Mouse (Mus musculus): Measurements from ENCODE around the gene Acpp.
"Not testable (repeated sequence)": the region's sequence is repeated elsewhere in the genome, so short reads cannot be mapped to it uniquely, and the experiment has no call there.

Acpp gene

DNA sequence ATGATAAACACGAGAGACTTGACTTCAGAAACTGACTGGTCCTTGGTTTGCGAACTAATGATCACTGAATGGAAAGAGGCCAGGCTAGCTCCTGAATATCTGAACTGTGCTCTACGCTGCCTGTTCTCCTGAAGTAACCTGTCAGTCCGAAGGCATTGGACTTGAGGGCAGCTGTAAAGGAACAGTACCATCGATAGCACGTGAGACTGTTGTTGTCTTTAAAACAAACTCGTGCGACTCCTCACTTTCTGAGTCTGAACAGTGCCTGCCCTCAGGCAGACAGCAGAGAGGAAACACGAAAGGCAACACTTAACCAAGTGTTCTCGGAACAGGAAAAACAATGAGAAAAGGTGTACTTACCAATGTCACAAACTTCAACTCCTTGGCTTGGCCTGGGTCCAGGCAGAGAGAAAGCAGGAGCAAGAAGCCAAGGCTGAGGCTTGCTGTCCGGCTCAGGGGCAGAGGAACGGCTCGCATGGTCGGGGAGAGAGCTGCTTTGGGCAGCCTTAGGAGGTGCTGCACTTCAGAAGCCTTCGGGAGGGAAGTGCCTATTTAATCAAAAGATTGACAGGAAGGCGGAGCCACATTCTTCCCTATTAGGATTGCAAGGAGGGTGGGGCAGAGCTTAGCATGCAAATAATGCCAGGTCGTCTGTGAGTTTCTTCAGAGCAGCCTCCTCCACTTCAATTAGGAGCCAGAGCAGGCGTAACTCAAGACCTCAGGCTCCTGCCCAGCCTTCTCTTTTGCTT, at the start of gene Acpp:
Acpp (minus strand) TSS at position 566 of the 749 bp plus-strand sequence.
- DNase-seq, result peak; percentile 35

DNA sequence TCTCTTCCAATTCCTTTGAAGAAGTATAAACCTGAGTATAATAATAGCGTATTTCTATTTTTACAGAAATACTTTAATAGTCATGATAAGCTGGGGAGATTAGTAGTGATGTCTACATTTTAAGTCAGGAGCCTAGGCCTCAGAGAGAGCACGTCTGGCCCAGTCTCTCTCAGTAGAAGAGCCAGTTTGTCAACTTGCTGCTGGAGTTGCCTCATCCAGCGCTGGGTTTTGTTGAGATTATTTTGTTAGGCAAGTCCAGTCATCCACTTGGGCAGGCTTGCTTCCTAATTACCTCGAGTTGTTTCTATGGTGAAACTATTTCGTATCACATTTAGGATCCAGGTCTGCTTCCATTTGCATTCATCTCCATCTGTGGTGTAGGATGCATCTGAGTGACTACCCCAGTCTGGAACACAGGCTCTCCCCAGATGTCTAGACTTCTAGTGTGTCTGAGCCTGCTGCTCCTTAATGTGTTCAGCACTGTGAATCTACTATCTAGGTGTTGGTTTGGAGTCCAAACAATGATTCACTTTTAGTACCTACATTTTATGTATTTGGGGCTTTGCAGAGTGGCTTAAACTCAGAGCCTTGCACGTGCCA, 45.1 kb upstream of the Acpp start:
- no peak for DNase-seq

DNA sequence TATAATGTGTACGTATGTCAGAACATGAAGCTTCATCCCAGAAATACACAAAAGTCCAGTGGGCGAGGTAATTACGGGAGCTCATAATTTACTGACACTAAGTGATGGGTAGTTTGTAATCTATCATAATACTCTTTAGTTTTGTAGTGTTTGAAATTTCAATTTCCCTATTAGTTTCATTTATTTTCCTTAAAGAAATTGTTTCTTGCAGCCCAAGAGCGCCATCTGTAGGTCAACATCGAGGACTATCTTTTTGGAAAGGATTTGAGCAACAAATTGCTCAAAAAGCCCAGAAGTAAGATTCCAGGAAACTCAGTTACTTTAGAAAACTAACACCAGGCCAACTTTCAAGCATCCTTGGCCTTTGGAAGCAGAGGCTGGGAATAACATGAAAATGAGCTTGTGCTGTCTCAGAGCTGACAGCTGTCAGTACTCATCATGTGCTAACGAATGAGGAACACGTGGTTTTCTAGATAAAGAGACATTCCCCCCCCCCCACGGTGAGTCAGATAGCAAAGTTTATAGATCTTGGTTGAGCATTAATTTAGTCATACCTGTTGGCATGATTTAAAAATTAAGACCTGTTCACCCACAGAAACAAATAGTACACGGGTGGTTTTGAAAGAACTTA, 42.1 kb upstream of the Acpp start:
- DNase-seq, result peak; percentile 45

DNA sequence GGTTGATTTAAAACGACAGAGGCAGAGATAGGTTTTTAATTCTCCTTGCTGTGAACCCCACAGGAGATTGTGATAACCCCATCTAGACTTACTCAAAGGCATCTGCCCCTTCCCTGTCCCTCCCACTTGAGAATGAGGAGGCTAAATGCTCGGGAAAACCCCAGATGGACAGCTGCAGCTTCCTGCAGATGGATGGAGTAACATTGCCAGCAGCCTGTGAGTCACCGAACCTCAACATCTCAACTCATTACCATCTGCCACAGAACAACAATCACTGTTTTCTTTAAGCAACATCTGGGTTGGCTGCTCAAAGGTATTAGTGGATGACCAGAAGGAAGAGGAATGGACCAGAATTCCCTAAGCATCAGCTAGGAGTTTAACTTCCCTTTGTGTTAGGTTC, 38.0 kb upstream of the Acpp start:
- no peak for DNase-seq

- peak; percentile 40 for DNase-seq
These were observed 35.7 kb upstream of the Acpp start for GRCm38 (mm10) chr9:104373253-104373652.

- no peak for DNase-seq
These were observed 29.4 kb upstream of the Acpp start for GRCm38 (mm10) chr9:104366983-104367382.

- DNase-seq, result not testable (repeated sequence)
These were observed 24.4 kb upstream of the Acpp start for GRCm38 (mm10) chr9:104361951-104362350.

DNA sequence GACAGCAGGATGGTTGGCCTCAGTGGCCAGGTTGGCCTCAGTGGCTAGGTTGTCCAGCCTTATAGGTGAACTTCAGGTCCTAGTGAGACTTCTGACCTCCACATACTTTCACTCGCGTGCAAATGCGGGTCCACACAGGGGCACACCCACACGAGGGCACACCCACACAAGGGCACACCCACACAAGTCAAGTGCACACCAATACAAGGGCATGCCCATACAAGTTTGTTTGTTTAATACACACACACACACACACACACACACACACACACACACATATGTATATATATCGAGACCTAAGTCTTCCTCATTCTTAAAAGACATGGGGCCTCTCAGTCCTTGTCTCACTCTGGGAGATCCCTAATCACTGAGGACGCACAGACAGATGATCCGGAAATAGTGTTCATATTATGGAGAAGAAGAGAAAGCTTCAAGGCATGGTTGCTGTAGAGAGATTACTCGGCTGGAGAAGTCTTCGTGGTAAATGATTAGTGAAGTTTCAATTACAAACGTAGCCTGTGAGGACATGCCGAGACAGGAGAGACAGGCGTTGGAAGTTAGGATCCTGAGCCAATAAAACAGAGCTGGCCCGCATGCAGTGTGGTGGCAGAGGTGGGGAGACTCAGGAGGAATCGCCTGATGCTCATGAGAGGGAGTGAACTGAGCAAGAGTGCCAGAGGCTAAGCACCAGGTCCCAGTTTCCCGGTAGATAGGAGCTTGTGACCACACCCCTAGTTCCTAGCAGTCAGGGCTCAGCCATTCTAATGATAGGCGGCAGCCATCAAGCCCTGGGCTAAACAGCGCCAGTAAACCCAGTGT, 23.7 kb upstream of the Acpp start:
- no peak for DNase-seq

GRCm38 (mm10) chr9:104360389-104360788, 22.8 kb upstream of the Acpp start:
- DNase-seq, result no peak

DNA sequence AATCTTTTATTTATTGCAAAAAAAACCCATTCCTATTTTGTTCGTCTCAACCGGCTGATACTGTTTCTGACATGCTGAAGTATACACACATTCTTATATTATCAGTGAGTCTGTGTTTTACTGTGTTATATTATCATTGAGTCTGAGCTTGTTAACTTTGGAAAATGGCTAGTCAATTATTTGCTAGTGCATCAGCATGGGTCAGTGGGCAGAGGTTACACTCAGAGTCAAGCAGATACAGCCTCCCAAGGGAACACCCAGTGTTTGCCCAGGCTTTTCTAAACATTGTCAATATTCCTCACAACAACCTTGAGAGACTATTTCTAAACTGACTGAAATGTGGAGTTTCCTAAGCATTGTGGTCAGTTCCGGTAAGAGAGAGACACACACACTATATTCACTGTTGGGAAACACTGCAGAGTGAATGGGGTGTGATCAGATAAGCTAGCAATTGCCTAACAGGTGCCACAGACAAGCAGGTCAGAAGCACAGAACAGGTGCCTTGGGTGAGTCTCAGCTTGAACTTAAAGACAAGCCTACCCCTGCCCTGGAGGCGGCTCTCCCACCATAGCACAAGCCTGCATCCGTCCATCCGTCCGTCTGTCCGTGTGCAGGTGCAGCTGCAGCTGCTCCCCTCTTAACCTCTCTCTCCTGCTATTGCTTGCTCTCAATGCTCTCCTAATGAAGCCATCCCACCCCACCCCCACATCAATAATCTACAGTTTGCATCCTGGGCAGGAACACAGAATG, 18.1 kb upstream of the Acpp start:
- no peak for DNase-seq

DNA sequence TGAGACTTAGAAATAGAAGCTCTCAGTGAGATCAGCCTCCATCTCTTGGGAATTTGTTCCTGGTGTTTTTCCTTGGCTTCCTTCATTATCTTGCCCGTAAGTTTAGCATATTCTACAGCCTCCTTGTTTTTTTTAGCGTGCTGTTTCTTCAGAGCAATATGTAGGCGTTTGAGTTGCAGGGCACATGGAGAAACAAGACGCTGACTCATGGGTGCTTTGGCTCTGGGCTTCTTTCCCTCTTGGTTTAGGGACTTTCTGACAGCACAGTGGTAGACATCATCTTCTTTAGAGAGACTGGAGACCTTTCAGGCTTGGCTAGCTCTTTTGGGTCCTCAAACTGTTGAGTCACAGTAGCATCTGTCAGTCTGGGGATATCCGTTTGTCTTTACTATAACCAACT, 6.6 kb upstream of the Acpp start:
- DNase-seq, result no peak

DNA sequence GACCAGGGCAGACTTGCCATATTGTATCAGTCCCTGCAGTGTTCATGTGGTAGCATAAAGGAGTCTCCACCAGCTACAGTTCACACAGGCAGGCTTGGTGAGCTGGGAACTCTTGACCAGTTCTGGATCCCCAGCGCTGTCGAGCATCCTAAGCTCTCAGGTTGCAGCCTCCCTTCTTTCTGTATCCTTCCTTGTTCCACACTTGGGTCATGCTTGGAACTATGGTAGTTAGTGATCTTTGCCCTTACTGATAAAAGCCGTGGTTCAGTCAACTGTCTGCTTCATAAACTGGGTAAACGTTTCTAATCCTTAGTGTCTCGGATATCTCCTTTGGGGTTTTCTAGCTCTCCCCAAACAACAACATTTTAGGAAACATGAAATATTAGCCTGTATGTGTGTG, 1.9 kb upstream of the Acpp start:
- no peak for DNase-seq

DNA sequence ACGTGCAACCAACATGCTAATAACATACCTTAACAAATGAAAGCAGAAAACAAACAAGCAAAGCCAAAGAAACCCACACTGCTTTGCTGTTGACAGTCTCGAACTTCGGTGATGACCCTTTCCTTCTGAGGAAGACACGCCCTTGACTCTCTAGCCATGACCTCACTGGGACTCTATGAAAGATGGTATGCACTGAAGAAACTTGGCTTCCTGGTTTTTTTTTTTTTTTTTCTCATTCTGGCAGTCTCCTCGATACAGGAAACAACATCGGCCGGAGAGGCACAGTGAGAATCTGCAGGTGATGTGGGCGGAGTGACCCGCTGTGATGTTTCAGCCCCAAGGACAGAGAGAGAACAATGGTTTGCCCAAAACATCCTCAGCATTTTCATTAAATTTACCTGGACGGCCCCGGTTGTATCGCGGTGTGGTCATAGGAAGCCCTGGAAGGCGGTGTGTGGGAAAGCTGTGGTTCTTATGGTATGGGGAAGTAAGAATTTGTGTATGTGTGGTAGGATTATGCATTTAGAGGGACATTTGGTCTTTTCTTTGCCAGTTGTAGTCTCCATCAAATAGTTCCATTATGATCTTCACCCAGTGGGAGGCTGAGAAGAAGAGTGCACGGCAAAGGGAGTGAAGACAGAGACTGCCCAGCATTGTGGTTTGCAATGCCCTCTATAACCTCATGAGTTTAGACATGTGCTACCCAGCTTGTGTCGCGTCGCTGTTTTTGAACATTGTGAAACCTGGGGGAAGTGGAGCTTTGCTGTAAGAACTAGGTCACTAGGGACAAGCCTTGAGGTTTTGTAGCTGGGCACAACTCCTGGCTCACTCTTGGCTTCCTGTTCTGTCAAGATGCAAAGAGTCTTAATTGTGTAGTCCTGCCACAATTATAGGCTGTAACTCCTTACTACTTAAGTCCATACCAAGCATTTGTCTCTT, 1.2 kb upstream of the Acpp start:
- DNase-seq, result no peak

DNA sequence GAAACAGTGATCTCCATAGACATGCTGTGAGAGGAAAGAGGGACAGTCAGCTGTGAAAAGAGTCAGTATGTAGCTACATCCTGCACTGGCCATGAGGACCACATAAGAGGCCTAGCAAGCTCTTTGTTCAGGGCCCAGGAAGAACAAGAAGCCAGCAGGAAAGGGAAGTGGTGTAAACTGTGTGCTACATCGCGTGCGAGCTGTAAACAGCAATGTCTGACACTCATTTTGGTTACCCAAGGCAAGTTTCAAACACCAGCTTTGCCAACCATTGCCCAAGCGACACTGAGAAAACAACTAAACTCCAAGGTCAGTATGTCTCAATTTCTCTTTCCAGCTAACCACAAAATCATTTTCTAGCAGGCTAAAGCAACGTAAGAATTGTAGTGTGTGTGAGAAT, 6.2 kb downstream of the Acpp start:
- DNase-seq, result no peak

GRCm38 (mm10) chr9:104328655-104329054, 8.9 kb downstream of the Acpp start:
- DNase-seq, result no peak

DNA sequence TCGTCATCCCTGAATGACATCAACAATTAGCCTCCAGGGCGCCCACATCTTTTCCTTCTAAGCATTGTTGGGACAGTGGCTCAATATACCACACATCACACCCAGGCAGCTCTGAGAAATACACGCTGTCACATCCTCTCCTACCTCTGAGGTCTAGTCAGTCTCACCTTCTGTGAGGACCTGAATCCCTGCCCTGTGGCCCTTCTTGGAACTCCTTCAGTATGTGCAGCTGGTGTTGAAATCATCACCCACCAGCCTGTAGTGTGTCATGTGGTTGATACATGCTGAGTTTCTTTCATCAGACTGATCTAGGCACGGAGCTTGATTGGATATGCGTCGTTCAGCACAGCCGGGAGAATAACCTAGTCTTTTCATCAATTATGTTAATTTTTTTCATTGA, 16.0 kb downstream of the Acpp start:
- no peak for DNase-seq

DNA sequence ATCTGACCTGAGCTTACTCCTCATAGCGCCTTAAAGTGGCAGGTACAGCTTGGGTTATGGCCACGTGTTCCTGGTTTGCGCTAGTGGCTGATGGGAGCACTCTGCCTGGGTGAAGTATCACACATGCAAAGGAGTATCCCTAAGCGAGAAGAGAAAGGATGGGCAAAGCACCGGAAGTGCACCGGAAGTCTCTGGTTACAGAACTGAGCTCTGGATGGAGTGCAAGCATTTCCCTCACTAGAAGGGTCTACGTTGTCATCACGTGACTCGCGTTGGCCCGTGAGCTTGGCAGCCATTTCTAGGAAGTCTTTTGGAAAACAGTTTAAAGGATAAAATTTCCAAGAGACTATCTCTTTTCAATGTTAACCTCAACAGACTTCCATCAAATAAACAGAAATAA, 21.2 kb downstream of the Acpp start:
- DNase-seq, result no peak

DNA sequence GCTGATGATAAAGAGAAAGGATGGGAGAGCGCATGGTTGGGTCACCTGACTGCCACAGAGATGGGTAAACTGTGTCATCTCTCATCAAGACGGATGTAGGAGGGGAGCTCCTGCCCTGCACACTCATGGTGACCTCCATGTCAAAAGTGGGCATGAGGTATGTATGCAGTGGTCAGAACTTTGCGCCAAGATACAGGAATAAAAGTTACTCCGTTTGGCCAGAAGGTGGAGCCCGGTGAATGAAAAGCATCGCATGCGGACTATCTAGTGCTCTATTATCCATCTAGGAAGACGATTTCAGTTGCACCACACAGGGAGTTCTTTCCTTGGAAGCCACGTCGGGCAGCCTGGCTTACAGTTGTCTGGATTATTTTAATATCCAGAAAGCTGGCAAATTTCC, 22.0 kb downstream of the Acpp start:
- DNase-seq, result peak; percentile 65

- DNase-seq, result peak; percentile 74
These were observed 30.8 kb downstream of the Acpp start for GRCm38 (mm10) chr9:104306734-104307133.

DNA sequence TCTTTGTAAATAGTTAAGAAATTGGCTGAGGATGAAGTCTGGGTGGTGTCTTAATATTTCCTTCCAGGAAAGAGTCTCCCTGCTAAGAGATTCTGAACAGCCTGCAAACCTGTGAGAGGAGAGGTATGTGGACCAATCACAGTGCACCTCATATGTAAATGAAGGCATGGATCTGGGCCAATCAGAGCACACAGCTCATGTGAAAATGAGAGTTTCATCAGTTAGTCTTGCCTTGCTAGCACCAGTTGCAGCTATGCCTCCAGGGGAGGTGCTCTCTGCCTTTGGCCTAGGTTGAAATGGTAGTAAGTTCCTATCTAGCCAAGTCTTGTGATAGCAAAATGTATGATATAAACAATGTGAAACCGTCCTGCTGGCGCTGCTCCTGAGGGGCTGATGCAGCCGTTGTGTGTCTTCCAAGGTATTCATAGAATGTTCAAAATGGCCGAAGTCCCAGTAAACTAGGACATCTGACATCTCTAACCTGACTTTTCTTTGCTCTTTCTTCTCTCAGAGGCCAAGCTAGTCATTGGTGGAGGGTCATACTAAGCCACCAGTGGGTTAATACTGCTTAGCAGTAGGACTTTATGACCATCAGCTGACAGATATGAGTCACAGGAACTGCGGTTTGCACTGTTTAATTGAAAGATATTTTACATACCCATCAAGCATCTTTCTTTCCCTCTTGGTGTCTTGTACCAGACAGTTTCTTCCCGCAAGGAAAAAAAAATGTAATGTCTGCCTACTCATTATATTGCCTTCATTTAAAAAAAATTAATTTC, 32.0 kb downstream of the Acpp start:
- peak; percentile 11 for DNase-seq

GRCm38 (mm10) chr9:104304800-104305199, 32.7 kb downstream of the Acpp start:
- DNase-seq, result no peak
